Mouse (Mus musculus): Measurements from ENCODE around the gene Pdhb.
A peak's percentile ranks its signal among the peaks of the same experiment; 100 is the strongest.

The Pdhb gene

DNA sequence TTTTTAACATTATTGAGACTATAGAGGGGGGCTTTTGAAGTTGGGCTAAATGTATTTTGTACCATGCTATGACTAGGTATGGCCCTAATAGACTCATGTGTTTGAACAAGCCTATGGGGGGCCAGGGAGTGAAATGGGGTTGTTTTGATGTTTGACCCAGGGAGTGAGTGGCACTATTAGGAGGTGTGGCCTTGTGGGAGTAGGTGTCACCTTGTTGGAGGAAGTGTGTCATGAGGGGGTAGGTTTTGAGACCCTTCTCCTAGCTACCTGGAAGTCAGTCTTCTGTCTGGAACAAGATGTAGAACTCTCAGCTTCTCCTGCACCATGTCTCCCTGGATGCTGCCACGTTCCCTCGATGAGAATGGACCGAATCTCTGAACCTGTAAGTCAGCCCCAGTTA, 17.7 kb upstream of the Pdhb start:
- no peak for DNase-seq

DNA sequence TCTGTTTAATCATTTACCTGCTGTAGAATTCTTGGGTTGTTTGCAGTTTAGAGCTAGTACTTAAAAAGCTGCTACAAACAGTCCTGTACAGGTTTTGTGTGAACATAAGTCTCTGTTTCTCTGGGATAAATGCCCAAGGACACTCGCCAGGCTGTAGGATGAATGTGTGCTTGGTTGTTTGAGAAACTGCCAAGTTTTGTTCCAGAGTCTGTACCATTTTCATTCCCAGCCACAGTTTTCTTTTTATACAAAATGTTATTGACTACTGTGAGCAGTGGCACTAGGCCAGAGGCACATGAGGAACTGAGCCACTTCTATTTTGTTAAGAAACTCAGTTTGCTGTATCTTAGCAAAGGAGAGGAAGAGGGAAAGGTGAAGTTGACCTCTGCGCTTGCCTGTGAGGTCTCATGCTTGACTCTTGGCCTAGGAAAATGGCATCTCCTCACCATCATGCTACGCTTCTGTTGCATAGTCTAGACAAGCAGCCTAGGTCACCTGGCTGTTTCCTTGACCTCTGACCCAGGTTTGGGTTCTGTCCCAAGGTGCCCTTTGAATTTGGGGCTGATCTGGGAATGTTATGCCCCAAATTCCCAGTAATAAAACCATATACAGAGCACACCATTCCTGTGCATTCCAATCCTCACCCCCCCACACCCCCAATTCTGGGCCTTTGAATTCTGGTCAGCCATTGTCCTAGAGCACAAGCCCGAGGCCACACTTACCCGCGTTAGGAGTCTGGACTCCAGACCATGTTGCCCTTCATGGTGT, 13.6 kb upstream of the Pdhb start:
- DNase-seq, result no peak

DNA sequence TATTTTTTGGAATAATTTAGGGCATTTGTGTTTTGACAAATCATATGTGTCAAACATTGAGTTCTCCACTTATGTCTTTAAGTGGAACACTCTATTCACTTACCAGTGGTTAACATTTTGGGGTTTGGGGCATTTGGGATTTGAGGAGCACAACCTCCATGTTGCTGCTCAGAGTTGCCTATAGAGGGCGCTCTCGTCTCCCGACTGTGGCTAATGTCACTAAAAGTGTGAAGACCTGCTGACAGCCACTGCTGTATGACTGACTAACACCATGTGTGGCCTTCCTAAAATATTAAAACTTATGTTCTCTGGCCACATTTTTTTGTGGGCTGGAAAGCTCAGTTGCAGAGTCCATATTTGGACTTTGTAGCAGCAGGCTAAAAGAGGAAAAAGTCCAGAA, 10.5 kb upstream of the Pdhb start:
- no peak for DNase-seq

DNA sequence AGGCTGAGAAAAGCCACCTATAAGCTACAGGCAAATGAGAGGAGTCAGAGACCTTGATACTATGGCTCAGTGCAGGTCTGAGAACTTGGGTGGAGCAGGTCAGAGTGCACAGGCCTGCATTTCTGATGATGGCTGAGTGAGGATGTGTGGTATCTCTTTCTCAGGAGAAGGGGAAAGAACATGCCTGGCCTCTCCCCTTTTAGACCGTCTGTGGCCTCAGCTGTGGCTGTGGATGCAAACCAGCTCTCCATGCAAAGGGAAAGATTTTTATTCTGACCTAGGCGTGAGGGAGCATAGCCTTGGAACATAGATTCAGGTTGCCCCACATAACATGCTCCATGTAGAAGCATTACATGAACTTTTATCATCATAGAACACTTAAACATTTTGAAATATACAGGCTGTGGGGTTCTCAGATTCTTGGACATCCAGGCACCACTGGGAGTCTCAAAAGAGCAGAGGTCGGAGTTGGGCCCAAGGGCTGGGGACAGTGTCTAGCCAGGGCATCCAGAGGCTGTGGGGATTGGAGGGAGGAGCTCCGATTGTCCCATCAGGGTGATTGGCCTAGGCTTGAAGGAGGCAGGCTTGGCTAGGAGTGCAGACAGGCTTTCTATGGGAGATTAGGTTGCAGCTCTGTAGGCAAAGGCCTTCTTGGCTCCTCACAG, 7.7 kb upstream of the Pdhb start:
- DNase-seq, result no peak

DNA sequence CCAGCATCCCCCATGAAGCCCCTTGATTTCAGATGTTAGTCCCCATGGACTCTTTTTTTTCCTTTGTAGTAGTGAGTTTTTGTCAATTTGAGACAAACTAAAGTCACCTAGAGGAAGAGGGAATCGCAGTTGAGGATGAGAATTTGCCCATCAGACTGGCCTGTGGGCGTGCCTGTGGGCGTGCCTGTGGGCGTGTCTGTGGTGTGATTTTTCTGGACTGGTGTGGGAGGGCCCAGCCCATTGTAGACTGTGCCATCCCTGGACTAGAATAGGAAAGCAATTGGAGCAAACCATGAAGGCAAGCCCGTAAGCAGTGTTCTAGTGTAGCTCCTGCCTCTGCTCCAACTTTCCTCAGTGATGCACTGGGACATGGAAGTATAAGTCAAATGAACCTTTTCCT, 3.4 kb upstream of the Pdhb start:
- no peak for DNase-seq

DNA sequence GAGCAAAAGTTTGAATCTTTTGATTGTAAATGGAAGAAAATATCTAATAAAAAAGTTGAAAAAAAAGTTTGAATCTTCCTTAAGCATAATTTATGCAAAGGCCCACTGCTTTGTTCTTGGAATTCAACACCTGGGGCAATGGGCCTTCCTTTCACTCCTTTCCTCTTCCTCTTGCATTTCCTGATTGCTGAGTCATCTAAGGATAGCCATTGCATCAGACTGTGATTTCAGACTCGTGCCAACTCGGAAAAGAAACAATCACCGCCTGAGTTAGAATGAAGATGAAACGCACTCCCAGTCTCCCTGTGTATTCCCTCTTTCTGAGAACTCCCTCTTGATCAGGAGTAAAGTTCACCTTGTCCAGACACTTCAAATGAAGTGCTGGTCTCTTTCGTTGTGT, 1.8 kb upstream of the Pdhb start:
- DNase-seq, result no peak

DNA sequence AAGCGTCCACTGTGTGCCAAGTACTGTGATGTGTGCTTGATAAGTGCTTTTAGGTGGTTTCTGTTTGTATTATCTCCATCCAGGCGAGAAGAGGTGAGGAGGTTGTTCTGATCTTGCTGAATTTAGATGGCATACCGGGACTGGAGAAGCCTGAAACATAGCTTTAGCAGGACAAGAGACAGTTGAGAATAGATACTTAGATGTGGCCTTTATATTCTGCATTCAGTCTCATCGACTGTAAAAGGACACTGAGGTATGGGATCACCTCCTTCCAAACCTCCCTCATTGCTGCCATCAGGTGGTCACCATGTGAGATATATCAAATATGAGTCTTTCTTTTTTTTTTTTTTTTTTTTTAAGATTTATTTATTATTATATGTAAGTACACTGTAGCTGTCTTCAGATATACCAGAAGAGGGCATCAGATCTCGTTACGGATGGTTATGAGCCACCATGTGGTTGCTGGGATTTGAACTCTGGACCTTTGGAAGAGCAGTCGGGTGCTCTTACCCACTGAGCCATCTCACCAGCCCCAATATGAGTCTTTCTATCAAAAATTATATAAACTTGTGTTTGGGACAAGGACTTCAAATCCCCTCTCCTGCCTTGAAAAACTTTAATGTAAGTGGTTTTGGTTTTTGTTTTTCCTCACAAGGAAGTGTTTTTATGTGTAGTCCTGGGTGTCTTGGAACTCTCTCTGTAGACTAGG, 871 bp upstream of the Pdhb start:
- DNase-seq, result peak in 1 of 2 experiments; percentile 17

DNA sequence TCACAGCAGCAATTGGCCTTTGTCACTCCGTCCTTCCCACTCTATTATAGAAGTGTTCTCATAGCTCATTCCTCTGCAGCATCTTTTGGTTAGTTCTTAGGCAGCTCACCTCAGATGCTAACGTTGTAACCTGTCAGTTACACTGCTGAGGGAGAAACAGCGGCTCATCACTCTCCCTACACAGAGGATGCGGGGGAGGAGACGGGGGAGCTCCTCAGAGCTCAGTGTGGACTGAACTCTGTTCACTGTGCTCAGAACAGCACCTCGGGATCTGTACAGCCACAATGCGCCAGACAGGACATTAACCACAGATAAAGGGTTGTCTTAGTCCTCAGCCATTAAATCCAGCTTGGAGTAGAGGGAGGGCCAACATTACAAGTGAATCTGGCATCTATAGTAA, 8.4 kb downstream of the Pdhb start:
- DNase-seq, result no peak

DNA sequence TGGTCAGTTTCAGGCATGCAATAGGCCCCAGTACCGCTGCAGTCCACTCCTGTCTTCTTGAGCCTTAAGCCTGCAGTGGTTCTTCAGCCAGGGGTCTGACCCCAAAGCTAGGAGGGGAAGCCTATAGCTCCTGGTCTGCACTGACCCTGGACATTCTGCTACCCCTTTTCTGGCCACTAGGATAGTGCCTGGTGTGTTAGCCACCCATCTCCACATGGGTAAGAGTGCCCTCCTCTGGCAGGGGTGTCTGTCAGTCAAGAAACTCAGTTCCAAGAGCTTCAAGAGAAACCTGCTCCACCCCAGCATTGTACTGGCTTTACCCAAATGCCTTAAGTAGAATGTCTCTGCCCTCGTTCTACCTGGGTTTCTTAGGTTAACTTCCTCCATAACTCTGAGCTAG, 11.0 kb downstream of the Pdhb start:
- DNase-seq, result no peak

DNA sequence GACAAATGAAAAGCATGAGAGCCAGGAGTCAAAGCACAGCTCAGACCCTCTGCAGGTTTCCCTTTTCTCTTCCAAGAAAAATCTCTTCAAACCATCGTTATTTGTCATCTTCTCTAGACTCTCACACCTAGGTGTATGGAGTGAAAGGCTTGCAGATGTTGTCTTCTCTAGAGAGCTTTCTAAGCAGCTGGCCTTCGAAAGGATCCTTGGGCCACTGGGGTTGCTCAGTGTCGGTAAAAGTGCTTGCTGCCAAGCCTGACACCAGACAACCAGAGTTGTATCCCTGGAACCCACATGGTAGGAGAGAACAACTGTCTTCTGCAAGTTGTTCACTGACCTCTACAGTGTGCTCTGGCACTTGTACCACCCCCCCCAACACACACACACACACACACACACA, 13.7 kb downstream of the Pdhb start:
- no peak for DNase-seq

DNA sequence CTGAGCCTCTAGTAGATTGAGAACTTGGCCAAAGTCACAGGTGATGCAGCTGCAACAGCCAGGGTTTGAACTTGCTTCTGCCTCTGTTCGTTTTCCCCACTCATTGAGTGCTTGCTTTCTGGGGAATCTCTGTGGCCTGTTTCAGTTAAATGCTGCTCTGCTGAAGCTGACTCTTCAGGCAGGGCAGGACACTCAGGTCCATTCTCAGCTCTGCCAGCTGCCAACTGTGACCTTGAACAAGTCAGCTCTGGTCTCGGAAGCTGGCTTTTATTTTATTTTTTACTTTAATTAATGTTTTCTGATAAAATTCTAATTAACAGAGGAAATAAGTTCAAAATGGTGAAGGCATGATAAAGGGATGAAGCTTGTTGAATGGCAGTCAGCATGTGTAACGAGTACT, 14.1 kb downstream of the Pdhb start:
- DNase-seq, result no peak

DNA sequence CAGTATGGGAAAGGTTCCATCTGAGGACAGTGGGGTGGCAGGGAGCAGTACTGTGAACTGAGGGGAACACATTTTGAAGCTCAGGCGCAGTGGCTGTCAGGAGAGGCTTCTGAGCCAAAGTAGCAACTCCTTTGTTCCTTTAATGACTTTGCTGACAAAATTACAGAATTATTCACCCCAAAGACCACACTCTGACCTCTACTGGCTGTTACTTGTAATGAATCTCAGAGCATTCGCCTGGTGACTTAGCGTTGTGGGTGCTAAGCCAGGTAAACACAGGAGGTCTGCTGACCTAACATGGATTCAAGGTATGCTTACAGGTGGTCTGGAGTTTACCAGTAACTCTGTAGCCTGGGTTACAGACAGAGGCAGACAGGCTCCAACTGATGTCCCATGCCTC, 15.9 kb downstream of the Pdhb start:
- DNase-seq, result no peak

DNA sequence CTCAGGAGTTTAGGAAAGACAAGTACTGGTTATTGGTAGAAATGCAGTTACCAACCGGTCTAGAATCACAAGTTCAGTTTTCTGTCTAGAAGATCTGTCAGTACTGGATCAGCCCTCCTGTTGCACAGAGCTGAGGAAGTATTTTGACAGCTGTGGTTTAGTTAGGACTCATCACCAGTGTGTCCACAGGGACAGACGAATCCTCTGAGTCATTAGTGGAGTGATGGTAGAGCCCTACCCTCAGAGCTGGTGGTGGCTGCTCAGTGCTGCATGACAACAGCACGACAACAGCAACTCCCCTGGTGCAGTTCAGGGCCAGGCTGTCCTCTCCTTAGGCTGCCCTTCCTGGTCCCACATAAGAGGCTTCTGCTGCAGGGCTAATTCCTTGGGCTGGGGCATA, 18.8 kb downstream of the Pdhb start:
- DNase-seq, result no peak

DNA sequence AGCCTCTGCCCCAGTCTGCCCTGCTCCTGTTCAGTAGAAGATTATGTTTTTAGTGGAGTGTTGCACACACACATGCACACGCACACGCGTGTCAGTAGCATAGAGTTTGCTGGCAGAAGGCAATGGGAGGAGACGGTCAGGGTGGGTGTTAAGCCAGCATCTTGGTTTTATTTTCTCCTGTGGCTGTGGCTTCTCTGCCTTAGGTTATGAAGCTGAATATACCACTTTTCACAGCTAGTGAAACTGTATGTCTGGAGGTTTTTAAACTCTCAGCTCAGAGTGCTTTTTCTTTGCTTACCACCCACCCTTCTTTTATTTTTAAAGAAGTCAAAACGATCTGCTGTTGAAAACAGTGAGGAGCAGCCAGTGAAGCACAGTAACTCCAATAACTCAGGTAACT, 21.1 kb downstream of the Pdhb start:
- no peak for DNase-seq

DNA sequence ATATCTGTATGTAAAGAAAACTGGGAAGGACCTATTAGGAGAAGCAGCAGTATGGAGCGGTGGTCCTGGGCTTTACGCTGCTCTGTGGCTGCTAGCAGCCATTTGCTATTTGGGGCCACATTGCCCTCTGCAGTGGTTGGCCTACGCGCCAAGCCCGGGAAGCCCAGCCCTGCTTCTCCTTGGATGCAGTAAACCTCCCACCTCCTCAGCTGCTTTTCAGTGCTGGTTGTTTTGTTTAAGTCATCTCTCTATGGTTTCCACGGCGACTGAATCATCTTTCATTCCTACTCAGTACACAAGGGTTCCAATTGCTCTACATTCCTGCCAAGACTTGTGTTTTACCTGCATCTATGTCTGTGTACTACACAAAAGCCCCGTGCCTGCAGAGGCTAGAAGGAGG, 24.0 kb downstream of the Pdhb start:
- no peak for DNase-seq

DNA sequence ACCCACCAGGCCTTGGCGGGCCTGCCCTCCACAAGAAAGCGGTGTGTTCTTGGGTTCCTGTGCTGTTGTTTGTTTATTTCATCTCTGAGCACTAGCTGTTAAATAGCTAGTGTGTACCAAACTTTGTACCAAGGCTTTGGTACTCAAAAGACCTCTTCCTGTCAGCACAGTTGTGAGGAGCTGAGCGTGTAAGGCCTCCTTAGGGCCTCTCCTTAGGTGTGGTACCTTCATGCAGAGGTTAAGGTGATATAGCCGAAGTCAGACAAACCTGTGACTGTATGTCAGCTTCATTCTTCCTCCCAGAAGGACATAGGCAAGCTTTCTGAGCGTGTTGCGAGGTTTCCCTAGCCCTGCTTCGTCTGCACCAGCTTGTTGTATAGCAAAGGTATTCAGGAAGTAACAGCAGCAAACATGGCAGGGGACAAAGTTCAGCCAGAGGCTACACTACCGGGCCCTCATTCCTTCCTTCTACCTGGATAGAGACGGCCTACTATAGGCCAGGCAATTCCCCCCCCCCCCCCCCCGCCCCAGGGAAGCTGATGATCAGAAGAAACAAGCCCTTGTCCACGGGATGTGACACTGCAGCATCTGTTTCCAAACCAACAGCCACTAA, 26.1 kb downstream of the Pdhb start:
- no peak for DNase-seq

DNA sequence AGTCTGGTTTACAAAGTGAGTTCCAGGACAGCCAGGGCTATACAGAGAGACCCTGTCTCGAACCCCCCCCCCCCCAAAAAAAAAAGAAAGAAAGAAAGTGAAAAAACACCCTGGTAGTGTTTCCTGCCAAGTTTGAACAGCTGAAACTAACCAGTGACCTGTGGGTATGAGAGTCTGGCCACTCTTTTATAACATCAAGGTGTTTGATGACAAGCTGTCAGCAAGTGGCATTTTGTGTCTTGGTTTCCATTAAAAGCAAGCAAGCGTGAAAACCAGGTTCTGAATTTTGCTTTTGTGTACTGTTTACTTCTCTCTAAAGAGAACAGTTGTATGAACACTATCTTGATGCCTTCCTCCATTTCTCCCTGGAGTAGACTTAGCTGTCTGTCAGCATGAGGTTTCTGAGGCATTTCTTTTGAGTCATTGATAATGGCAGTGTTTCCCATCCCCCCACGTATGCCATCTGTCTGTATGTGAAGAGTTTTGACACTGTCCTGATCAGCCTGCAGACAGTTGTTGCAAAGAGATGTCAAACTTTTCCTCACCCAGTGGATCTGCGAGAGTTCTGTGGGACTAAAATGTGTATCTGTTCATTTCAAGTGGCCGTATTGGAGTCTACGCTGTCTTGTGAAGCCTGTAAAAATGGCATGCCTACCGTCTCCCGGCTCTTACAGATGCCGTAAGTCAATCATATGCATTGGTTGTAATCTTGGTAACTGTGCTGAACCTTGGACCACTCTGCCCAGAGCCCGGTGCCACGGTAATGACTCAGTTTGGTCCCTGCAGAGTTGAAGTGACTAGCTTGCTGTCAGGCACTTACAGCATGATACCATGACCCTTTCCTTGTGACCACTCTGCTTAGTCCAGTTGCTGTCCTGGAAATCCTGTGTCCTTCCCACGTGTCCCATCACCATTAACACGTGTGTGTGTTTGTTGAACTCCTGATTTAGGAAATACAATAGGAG, 26.9 kb downstream of the Pdhb start:
- no peak for DNase-seq

DNA sequence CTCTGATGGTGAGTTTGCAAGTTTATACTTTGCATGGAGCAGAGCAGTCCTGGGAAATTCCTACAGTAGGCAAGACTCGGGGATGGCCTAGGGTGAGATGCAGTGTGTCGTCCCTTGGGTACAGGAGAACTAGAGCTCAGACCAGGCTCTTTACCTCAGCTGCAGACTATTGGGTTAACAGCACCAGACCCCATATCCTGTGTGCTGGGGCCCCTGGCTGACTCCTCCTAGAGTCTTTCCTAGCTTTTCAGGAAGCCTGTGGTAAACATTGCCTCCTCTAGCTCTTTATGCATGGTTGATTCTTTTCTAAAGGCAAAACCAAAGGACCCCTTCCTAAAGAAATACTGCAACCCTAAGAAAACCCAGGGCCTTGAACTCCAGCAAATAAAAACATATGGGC, 31.7 kb downstream of the Pdhb start:
- DNase-seq, result peak in 1 of 2 experiments; percentile 36

DNA sequence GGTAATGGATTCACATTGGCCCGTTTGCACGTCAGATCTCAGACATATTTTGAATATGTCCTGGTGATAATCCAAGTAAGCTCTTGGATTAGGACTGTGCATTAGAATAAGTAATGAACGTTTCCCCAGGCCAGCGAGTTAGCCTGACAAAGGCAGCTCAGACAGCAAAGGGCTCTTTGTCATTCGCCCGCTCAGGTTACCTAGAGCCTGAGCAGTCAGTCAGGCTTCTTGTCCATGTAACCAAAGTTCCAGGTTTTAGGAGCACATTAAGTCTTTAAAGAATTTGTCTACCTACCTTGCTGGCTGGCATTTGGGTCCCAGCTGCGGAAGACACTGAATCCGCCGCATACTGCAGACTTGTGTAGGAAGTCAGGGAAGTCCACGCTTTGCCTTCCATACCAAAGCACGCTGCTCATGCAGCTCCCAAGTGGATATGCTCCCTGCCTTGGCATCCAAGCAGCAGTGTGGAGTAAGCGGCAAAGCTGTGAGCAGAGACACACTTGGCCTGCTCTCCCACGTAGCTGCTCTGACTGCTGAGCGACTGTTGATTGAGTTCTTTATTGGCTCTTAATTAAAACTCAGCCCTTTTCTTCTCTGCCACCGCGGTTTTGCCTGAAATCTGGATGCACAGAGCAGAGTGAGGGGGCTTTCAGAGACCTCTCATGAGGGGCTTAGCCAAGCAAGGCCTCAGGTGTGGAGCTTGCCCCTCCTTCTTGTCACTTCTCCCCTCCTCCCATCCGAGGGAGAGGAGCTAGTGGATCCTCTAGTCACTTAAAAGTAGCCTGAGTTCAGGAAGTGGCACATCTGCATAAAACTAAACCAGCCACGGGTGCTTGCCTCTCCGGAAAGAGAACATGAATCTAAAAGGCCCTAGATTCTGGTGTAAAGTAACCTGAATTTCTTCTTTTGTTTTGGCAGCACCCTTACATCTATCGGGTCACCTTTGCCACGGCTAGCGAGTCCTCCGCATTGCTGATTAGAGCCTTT, 32.8 kb downstream of the Pdhb start:
- peak; percentile 18 to 40 for DNase-seq

DNA sequence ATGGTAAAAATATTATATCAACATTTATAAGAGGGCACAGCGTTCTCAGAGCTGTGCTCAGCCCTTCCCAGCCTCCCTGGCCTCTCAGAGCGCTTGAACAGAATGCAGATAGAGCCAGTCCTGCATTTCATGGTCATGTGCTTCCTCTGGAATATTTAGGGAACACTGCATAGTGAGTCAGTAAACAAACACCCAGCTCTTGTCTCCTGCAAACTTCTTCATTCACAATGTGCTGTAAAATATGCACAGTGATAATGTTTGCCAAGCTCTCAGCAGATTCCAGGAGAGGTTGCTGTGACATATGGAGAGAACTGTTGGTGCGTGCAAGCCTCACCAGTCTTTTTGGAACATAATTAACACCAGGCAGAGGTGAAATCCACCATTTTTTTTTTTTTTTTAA, 37.7 kb downstream of the Pdhb start:
- DNase-seq, result no peak

DNA sequence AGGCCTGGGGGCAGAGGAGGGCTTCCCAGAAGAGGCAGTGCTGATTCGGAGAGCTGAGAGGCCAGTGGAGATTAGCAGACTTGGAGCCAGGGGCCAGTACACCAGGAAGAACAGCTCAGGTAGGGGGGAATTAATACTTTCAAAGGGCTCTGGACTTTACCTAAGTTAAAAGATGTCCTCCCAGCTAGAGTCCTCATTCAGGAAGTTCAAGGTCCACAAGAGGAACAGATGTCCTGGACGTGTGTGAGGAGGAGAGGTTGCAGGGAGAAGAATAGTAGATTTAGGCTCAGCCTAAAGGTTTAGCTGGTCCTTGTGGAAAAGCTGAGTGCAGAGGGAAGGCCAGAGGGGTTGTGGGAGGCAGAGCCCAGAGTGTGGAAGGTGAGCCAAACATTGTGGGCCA, 38.6 kb downstream of the Pdhb start:
- no peak for DNase-seq
